Mouse (Mus musculus): ENCODE measurements around the gene Dpep3. TPM values are rescaled to one million over a fixed set of nuclear protein-coding genes. Genes with fewer than 3 reads are reported as not detected.

Dpep3 gene
- total and polyA plus RNA-seq, 2 experiments from 2014 or later = not detected

DNA sequence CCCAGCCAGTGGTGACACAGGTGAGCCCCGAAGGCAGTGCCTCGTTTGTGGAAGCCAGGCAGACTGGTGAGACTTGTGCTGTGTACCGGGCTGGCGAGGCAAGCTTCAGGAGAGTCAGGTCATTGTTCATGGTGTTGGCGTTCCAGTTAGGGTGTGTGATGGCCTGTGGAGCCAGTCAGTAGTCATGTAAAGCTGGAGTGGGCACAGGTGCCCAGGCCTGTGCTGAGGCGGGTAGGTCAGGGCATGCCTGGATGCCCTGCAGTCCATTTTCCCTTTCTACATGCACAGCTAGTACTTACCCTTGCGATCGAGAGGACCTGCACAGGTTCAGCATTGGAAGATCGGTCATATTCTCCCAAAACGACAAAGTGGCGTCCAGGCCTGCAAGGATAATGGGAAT, 46.7 kb downstream of the Dpep3 start:
- ATAC-seq (ENCODE audit: low FRiP score) = no peak
- peaks cover 4% of the 10 kb centered on the region for H3K4me1 ChIP-seq (ENCODE audit: insufficient read depth, low read length)
- H3K9me3 ChIP-seq (ENCODE audit: low read length) = no peaks in the 10 kb centered on the region
- peaks cover 5% of the 10 kb centered on the region for H3K36me3 ChIP-seq (ENCODE audit: insufficient read depth, low read length)
- no peak overlapping the region for H3K9ac ChIP-seq (replicated peaks; ENCODE audit: low read length, poor library complexity, severe bottlenecking)
- no peak overlapping the region for H3K4me2 ChIP-seq (ENCODE audit: low read depth, low read length, poor library complexity, severe bottlenecking)
- no peak overlapping the region for H3K4me3 ChIP-seq (ENCODE audit: low read depth, low read length)
- no peak for DNase-seq (ENCODE audit: low spot score)
- H3K27me3 ChIP-seq (ENCODE audit: insufficient read depth, low read length) = no peaks in the 10 kb centered on the region
- H3K27ac ChIP-seq (ENCODE audit: low read depth, low read length) = no peak overlapping the region
- no peak for TF ChIP-seq CTCF (IDR thresholded peaks at IDR 0.05)
- 97% methylated on average over 11 of the region's 11 CpGs for WGBS

DNA sequence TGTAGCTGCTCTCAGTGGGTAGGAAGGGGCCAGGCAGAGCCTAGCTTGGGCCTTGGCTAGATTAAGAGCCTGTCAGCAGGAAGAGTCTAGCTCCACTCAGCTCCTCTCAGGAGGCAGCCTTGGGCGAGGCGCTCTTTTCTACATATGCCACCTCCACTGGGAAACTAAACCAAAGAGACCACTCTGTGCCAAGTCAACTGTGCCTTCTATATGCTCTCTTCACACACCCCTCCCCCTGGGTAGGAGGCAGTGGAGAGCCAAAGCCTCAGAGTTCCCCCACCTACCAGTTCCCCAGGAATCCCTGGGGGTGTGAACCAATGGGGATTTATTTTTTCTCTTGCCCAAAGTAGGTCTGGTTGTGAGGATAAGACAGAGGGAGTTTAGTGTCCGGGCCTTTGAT, 48.0 kb downstream of the Dpep3 start:
- no peaks in the 10 kb centered on the region for H3K9me3 ChIP-seq (ENCODE audit: low read length)
- peaks cover 4% of the 10 kb centered on the region for H3K4me1 ChIP-seq (ENCODE audit: insufficient read depth, low read length)
- WGBS = 97% methylated on average over 3 of the region's 3 CpGs
- no peak for TF ChIP-seq CTCF (IDR thresholded peaks at IDR 0.05)
- no peak for ATAC-seq (ENCODE audit: low FRiP score)
- H3K27ac ChIP-seq (ENCODE audit: low read depth, low read length) = no peak overlapping the region
- no peak overlapping the region for H3K9ac ChIP-seq (replicated peaks; ENCODE audit: low read length, poor library complexity, severe bottlenecking)
- no peak overlapping the region for H3K4me2 ChIP-seq (ENCODE audit: low read depth, low read length, poor library complexity, severe bottlenecking)
- no peaks in the 10 kb centered on the region for H3K27me3 ChIP-seq (ENCODE audit: insufficient read depth, low read length)
- H3K36me3 ChIP-seq (ENCODE audit: insufficient read depth, low read length) = peaks cover 9% of the 10 kb centered on the region
- H3K4me3 ChIP-seq (ENCODE audit: low read depth, low read length) = no peak overlapping the region
- no peak for DNase-seq (ENCODE audit: low spot score)

DNA sequence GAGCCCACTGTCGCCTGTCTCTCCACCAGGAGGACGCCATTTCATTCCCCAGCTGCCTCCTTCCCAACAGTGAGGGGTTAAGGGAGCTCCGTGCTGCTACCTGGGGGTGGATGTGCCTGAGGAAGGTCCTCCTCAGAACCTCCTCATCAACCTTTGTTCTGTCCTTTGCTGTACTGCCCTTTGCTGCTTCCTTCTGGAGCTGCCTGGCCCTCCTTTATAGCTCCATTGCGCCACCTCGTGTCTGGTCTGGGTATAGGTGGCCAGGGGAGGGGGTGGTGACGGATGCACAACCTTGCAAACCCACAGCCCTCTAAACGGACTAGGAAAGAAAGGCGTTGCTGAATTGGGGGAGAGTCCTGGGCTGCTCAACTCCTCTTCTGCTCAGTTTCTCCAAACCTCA, 48.6 kb downstream of the Dpep3 start:
- Histone ChIP-seq H3K36me3 (ENCODE audit: insufficient read depth, low read length) (peaks cover 10% of the 10 kb centered on the region), H3K27ac (ENCODE audit: low read depth, low read length) (peak overlapping the region; percentile 48), H3K9ac (replicated peaks; ENCODE audit: low read length, poor library complexity, severe bottlenecking) (no peak overlapping the region), H3K4me1 (ENCODE audit: insufficient read depth, low read length) (peaks cover under 1% of the 10 kb centered on the region; the same call in 1 of the 2 replicates), H3K4me2 (ENCODE audit: low read depth, low read length, poor library complexity, severe bottlenecking) (no peak overlapping the region), H3K9me3 (ENCODE audit: low read length) (no peaks in the 10 kb centered on the region), H3K4me3 (ENCODE audit: low read depth, low read length) (no peak overlapping the region), H3K27me3 (ENCODE audit: insufficient read depth, low read length) (no peaks in the 10 kb centered on the region)
- 17% methylated on average over 8 of the region's 8 CpGs for WGBS
- ATAC-seq (ENCODE audit: low FRiP score) (peak; percentile 69), DNase-seq (ENCODE audit: low spot score) (peak; percentile 70)
- TF ChIP-seq CTCF (IDR thresholded peaks at IDR 0.05) = peak; percentile 97

DNA sequence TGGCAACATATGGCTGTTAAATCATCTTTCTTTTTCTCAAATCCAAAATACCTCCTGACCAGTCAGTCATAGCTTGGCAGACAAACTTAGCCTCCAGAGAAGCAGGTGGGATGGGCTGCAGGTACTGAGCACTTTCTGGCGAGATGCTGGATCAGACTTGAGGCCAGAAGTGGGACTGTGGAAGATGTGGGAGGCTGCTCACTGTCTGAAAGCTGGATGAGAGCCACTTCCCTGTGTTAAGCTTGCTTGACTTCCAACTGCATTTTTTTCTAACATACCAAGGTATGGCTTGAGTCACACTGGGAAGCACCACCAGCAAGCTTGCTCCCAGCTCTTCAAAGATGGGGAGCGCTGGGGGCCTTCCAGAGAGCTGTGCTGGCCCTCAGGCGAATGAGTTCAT, 54.1 kb downstream of the Dpep3 start:
- Histone ChIP-seq H3K36me3 (ENCODE audit: insufficient read depth, low read length) (0 out of 2 replicates have a peak, but pooled peaks cover 5% of the 10 kb centered on the region), H3K9me3 (ENCODE audit: low read length) (no peaks in the 10 kb centered on the region), H3K4me1 (ENCODE audit: insufficient read depth, low read length) (no peaks in the 10 kb centered on the region), H3K4me2 (ENCODE audit: low read depth, low read length, poor library complexity, severe bottlenecking) (no peak overlapping the region), H3K4me3 (ENCODE audit: low read depth, low read length) (no peak overlapping the region), H3K9ac (replicated peaks; ENCODE audit: low read length, poor library complexity, severe bottlenecking) (no peak overlapping the region), H3K27ac (ENCODE audit: low read depth, low read length) (no peak overlapping the region), H3K27me3 (ENCODE audit: insufficient read depth, low read length) (no peaks in the 10 kb centered on the region)
- TF ChIP-seq CTCF (IDR thresholded peaks at IDR 0.05) = no peak
- ATAC-seq (ENCODE audit: low FRiP score) (no peak), DNase-seq (ENCODE audit: low spot score) (no peak)
- 75% methylated on average over 3 of the region's 3 CpGs for whole genome bisulfite sequencing

Small RNA genes within 50 kb of the gene (microRNA-seq; reads per million reads assigned to microRNA genes)
- not detected for gene Mir7074 (ENCODE audit: borderline number of aligned reads)

Other genes with a start within 250 kb of the Dpep3 start
- gene Gfod2, start 220.8 kb downstream of the Dpep3 start, total RNA-seq (2014; rRNA removed) = 47.6 and 64.7 TPM in 2 replicates
- gene Gfod2, start 220.8 kb downstream of the Dpep3 start, polyA plus RNA-seq (2015; fragmentation: Nextera tagmentation; extraction: Ambion mirVana) = 60.9 and 67.9 TPM in 2 replicates
- 13.4 and 13.5 TPM in 2 replicates for gene Ranbp10, start 152.1 kb downstream of the Dpep3 start, total RNA-seq (2014; rRNA removed)
- gene Ranbp10, start 152.1 kb downstream of the Dpep3 start, polyA plus RNA-seq (2015; fragmentation: Nextera tagmentation; extraction: Ambion mirVana) = 4.8 and 6.4 TPM in 2 replicates
- gene Tsnaxip1, start 151.7 kb downstream of the Dpep3 start, total RNA-seq (2014; rRNA removed) = 0.14 and 0.16 TPM in 2 replicates
- 0.62 and 0.88 TPM in 2 replicates for gene Tsnaxip1, start 151.7 kb downstream of the Dpep3 start, polyA plus RNA-seq (2015; fragmentation: Nextera tagmentation; extraction: Ambion mirVana)
- 44.8 and 48.6 TPM in 2 replicates for gene Cenpt, start 126.2 kb downstream of the Dpep3 start, total RNA-seq (2014; rRNA removed)
- gene Cenpt, start 126.2 kb downstream of the Dpep3 start, polyA plus RNA-seq (2015; fragmentation: Nextera tagmentation; extraction: Ambion mirVana) = 45.2 and 48.7 TPM in 2 replicates
- 52.0 and 80.1 TPM in 2 replicates for gene Thap11, start 124.3 kb downstream of the Dpep3 start, total RNA-seq (2014; rRNA removed)
- 40.1 and 42.9 TPM in 2 replicates for gene Thap11, start 124.3 kb downstream of the Dpep3 start, polyA plus RNA-seq (2015; fragmentation: Nextera tagmentation; extraction: Ambion mirVana)
- gene Nutf2, start 118.8 kb downstream of the Dpep3 start, total RNA-seq (2014; rRNA removed) = 60.7 and 65.2 TPM in 2 replicates
- 109 and 137 TPM in 2 replicates for gene Nutf2, start 118.8 kb downstream of the Dpep3 start, polyA plus RNA-seq (2015; fragmentation: Nextera tagmentation; extraction: Ambion mirVana)
- gene Edc4, start 98.5 kb downstream of the Dpep3 start, total RNA-seq (2014; rRNA removed) = 100 and 125 TPM in 2 replicates
- gene Edc4, start 98.5 kb downstream of the Dpep3 start, polyA plus RNA-seq (2015; fragmentation: Nextera tagmentation; extraction: Ambion mirVana) = 45.2 and 45.4 TPM in 2 replicates
- gene Nrn1l, start 85.9 kb downstream of the Dpep3 start, total RNA-seq (2014; rRNA removed) = 1.3 and 1.9 TPM in 2 replicates
- gene Nrn1l, start 85.9 kb downstream of the Dpep3 start, polyA plus RNA-seq (2015; fragmentation: Nextera tagmentation; extraction: Ambion mirVana) = 1.3 TPM in 2 replicates
- 23.2 and 23.9 TPM in 2 replicates for gene Pskh1, start 79.0 kb downstream of the Dpep3 start, total RNA-seq (2014; rRNA removed)
- gene Pskh1, start 79.0 kb downstream of the Dpep3 start, polyA plus RNA-seq (2015; fragmentation: Nextera tagmentation; extraction: Ambion mirVana) = 8.7 and 11.9 TPM in 2 replicates
- 3.6 and 4.0 TPM in 2 replicates for gene Ctrl, start 45.6 kb downstream of the Dpep3 start, total RNA-seq (2014; rRNA removed)
- 3.2 and 3.9 TPM in 2 replicates for gene Ctrl, start 45.6 kb downstream of the Dpep3 start, polyA plus RNA-seq (2015; fragmentation: Nextera tagmentation; extraction: Ambion mirVana)
- gene Psmb10, start 41.0 kb downstream of the Dpep3 start, total RNA-seq (2014; rRNA removed) = 44.9 and 85.1 TPM in 2 replicates
- gene Psmb10, start 41.0 kb downstream of the Dpep3 start, polyA plus RNA-seq (2015; fragmentation: Nextera tagmentation; extraction: Ambion mirVana) = 110 and 122 TPM in 2 replicates
- 7.5 and 19.3 TPM in 2 replicates for gene Lcat, start 36.0 kb downstream of the Dpep3 start, total RNA-seq (2014; rRNA removed)
- 5.6 and 6.8 TPM in 2 replicates for gene Lcat, start 36.0 kb downstream of the Dpep3 start, polyA plus RNA-seq (2015; fragmentation: Nextera tagmentation; extraction: Ambion mirVana)
- gene Slc12a4, start 13.3 kb downstream of the Dpep3 start, total RNA-seq (2014; rRNA removed) = 11.8 and 12.1 TPM in 2 replicates
- 9.6 and 12.0 TPM in 2 replicates for gene Slc12a4, start 13.3 kb downstream of the Dpep3 start, polyA plus RNA-seq (2015; fragmentation: Nextera tagmentation; extraction: Ambion mirVana)
- 16.3 and 18.8 TPM in 2 replicates for gene Dus2, start 11.9 kb upstream of the Dpep3 start, total RNA-seq (2014; rRNA removed)
- 21.3 and 22.2 TPM in 2 replicates for gene Dus2, start 11.9 kb upstream of the Dpep3 start, polyA plus RNA-seq (2015; fragmentation: Nextera tagmentation; extraction: Ambion mirVana)
- gene Dpep2nb, start 26.5 kb upstream of the Dpep3 start, total RNA-seq (2014; rRNA removed) = not detected in 2 replicates
- not detected in 2 replicates for gene Dpep2nb, start 26.5 kb upstream of the Dpep3 start, polyA plus RNA-seq (2015; fragmentation: Nextera tagmentation; extraction: Ambion mirVana)
- gene Ddx28, start 32.5 kb upstream of the Dpep3 start, total RNA-seq (2014; rRNA removed) = 29.7 and 36.3 TPM in 2 replicates
- gene Ddx28, start 32.5 kb upstream of the Dpep3 start, polyA plus RNA-seq (2015; fragmentation: Nextera tagmentation; extraction: Ambion mirVana) = 22.8 and 22.9 TPM in 2 replicates
- 16.5 and 18.0 TPM in 2 replicates for gene Nfatc3, start 79.4 kb upstream of the Dpep3 start, total RNA-seq (2014; rRNA removed)
- gene Nfatc3, start 79.4 kb upstream of the Dpep3 start, polyA plus RNA-seq (2015; fragmentation: Nextera tagmentation; extraction: Ambion mirVana) = 1.8 and 2.7 TPM in 2 replicates
- gene Esrp2, start 157.5 kb upstream of the Dpep3 start, total RNA-seq (2014; rRNA removed) = 0.77 TPM in 1 of 2 replicates, not detected in the other
- 0.31 TPM in 1 of 2 replicates, not detected in the other for gene Esrp2, start 157.5 kb upstream of the Dpep3 start, polyA plus RNA-seq (2015; fragmentation: Nextera tagmentation; extraction: Ambion mirVana)
- 21.3 and 22.5 TPM in 2 replicates for gene Pla2g15, start 171.0 kb upstream of the Dpep3 start, total RNA-seq (2014; rRNA removed)
- 16.7 and 18.7 TPM in 2 replicates for gene Pla2g15, start 171.0 kb upstream of the Dpep3 start, polyA plus RNA-seq (2015; fragmentation: Nextera tagmentation; extraction: Ambion mirVana)
- 37.1 and 44.3 TPM in 2 replicates for gene Slc7a6, start 189.4 kb upstream of the Dpep3 start, total RNA-seq (2014; rRNA removed)
- 40.2 and 41.7 TPM in 2 replicates for gene Slc7a6, start 189.4 kb upstream of the Dpep3 start, polyA plus RNA-seq (2015; fragmentation: Nextera tagmentation; extraction: Ambion mirVana)
- gene Slc7a6os, start 231.5 kb upstream of the Dpep3 start, total RNA-seq (2014; rRNA removed) = 40.5 and 53.3 TPM in 2 replicates
- 33.8 and 35.2 TPM in 2 replicates for gene Slc7a6os, start 231.5 kb upstream of the Dpep3 start, polyA plus RNA-seq (2015; fragmentation: Nextera tagmentation; extraction: Ambion mirVana)
- gene Prmt7, start 231.5 kb upstream of the Dpep3 start, total RNA-seq (2014; rRNA removed) = 60.0 and 71.6 TPM in 2 replicates
- gene Prmt7, start 231.5 kb upstream of the Dpep3 start, polyA plus RNA-seq (2015; fragmentation: Nextera tagmentation; extraction: Ambion mirVana) = 51.9 and 58.3 TPM in 2 replicates

Measured in midbrain, postnatal 0 days (tissue).